Mouse (Mus musculus): ENCODE measurements around the gene Cyb561d2. TPM values are rescaled to one million over a fixed set of nuclear protein-coding genes. Genes with fewer than 3 reads are reported as not detected.

Cyb561d2 gene
- polyA plus RNA-seq (2016; fragmentation: Nextera tagmentation; extraction: Ambion mirVana): 25.1 and 25.9 TPM in 2 replicates

GRCm38 (mm10) chr9:107541474-107542351 lies at the start of gene Cyb561d2, which contains the start of gene Nprl2:
TSS of gene Cyb561d2 (minus strand) at chr9:107542193.
TSS of gene Nprl2 (plus strand) at chr9:107542226.
- Histone ChIP-seq H3K36me3 (peaks cover 57% of the 10 kb centered on the region), H3K27ac (peak within 1 kb of the TSS; percentile 90), H3K27me3 (ENCODE audit: insufficient read depth, poor library complexity, severe bottlenecking) (no peaks in the 10 kb centered on the region), H3K4me3 (peak within 1 kb of the TSS; percentile 73), H3K4me1 (replicated peaks) (peaks cover 55% of the 10 kb centered on the region), H3K9me3 (no peaks in the 10 kb centered on the region)
- under 1% methylated on average over 46 of the region's 46 CpGs for WGBS
- peak; percentile 96 for DNase-seq (ENCODE audit: low spot score)

- no peak overlapping the region for H3K4me3 ChIP-seq
- DNase-seq (ENCODE audit: low spot score): no peak
- H3K4me1 ChIP-seq (replicated peaks): peaks cover 47% of the 10 kb centered on the region
- H3K9me3 ChIP-seq: no peaks in the 10 kb centered on the region
- no peaks in the 10 kb centered on the region for H3K27me3 ChIP-seq (ENCODE audit: insufficient read depth, poor library complexity, severe bottlenecking)
- no peak overlapping the region for H3K27ac ChIP-seq
- H3K36me3 ChIP-seq: peaks cover 58% of the 10 kb centered on the region
- 93% methylated on average over 6 of the region's 6 CpGs for WGBS
Observed at GRCm38 (mm10) chr9:107590773-107591060, 48.7 kb upstream of the Cyb561d2 start.

- Histone ChIP-seq H3K9me3 (no peaks in the 10 kb centered on the region), H3K4me3 (no peak overlapping the region), H3K27ac (no peak overlapping the region), H3K36me3 (peaks cover 58% of the 10 kb centered on the region), H3K4me1 (replicated peaks) (peaks cover 47% of the 10 kb centered on the region), H3K27me3 (ENCODE audit: insufficient read depth, poor library complexity, severe bottlenecking) (no peaks in the 10 kb centered on the region)
- WGBS: 91% methylated on average over 25 of the region's 25 CpGs
- DNase-seq (ENCODE audit: low spot score): no peak
Observed at GRCm38 (mm10) chr9:107590058-107590772, 48.2 kb upstream of the Cyb561d2 start.

GRCm38 (mm10) chr9:107587833-107588639 lies 46.0 kb upstream of the Cyb561d2 start:
- peaks cover 38% of the 10 kb centered on the region for H3K4me1 ChIP-seq (replicated peaks)
- no peaks in the 10 kb centered on the region for H3K27me3 ChIP-seq (ENCODE audit: insufficient read depth, poor library complexity, severe bottlenecking)
- WGBS: 7% methylated on average over 33 of the region's 33 CpGs
- DNase-seq (ENCODE audit: low spot score): no peak
- peak overlapping the region; percentile 68 for H3K4me3 ChIP-seq
- H3K27ac ChIP-seq: peak overlapping the region; percentile 85
- no peaks in the 10 kb centered on the region for H3K9me3 ChIP-seq
- H3K36me3 ChIP-seq: peaks cover 50% of the 10 kb centered on the region

- Histone ChIP-seq H3K27me3 (ENCODE audit: insufficient read depth, poor library complexity, severe bottlenecking) (no peaks in the 10 kb centered on the region), H3K9me3 (no peaks in the 10 kb centered on the region), H3K36me3 (peaks cover 49% of the 10 kb centered on the region), H3K4me3 (peak within 1 kb of the TSS; percentile 68), H3K27ac (peak within 1 kb of the TSS; percentile 85), H3K4me1 (replicated peaks) (peaks cover 42% of the 10 kb centered on the region)
- 15% methylated on average over 46 of the region's 46 CpGs for WGBS
- peak; percentile 96 for DNase-seq (ENCODE audit: low spot score)
Observed at GRCm38 (mm10) chr9:107586974-107587832, 45.2 kb upstream of the Cyb561d2 start, which contains the start of gene Ifrd2. TSS of gene Ifrd2 (plus strand) at chr9:107587642.

GRCm38 (mm10) chr9:107586504-107586903 lies 44.5 kb upstream of the Cyb561d2 start:
- DNase-seq (ENCODE audit: low spot score): no peak
- Histone ChIP-seq H3K27ac (peak overlapping the region; percentile 70), H3K9me3 (no peaks in the 10 kb centered on the region), H3K27me3 (ENCODE audit: insufficient read depth, poor library complexity, severe bottlenecking) (no peaks in the 10 kb centered on the region), H3K36me3 (peaks cover 42% of the 10 kb centered on the region), H3K4me1 (replicated peaks) (peaks cover 44% of the 10 kb centered on the region), H3K4me3 (no peak overlapping the region)
- WGBS: 92% methylated on average over 5 of the region's 5 CpGs

GRCm38 (mm10) chr9:107583174-107583573 lies 41.2 kb upstream of the Cyb561d2 start:
- H3K36me3 ChIP-seq: peaks cover 19% of the 10 kb centered on the region
- peaks cover 65% of the 10 kb centered on the region for H3K4me1 ChIP-seq (replicated peaks)
- no peak overlapping the region; the same call in 1 of the 2 replicates for H3K4me3 ChIP-seq

GRCm38 (mm10) chr9:107582509-107583062 lies 40.6 kb upstream of the Cyb561d2 start:
- Histone ChIP-seq H3K4me3 (no peak overlapping the region), H3K4me1 (replicated peaks) (peaks cover 65% of the 10 kb centered on the region), H3K36me3 (peaks cover 19% of the 10 kb centered on the region), H3K27ac (no peak overlapping the region), H3K9me3 (no peaks in the 10 kb centered on the region), H3K27me3 (ENCODE audit: insufficient read depth, poor library complexity, severe bottlenecking) (no peaks in the 10 kb centered on the region)
- 90% methylated on average over 7 of the region's 7 CpGs for WGBS
- DNase-seq (ENCODE audit: low spot score): no peak

More at GRCm38 (mm10) chr9:107583174-107583573, 41.2 kb upstream of the Cyb561d2 start:
- 91% methylated on average over 14 of the region's 14 CpGs for WGBS
- Histone ChIP-seq H3K27ac (0 out of 2 replicates have a peak overlapping the region, but pooled peaks have one; percentile 3), H3K27me3 (ENCODE audit: insufficient read depth, poor library complexity, severe bottlenecking) (no peaks in the 10 kb centered on the region), H3K9me3 (no peaks in the 10 kb centered on the region)
- DNase-seq (ENCODE audit: low spot score): no peak

GRCm38 (mm10) chr9:107581584-107581983 lies 39.6 kb upstream of the Cyb561d2 start:
- 76% methylated on average over 4 of the region's 4 CpGs for WGBS
- Histone ChIP-seq H3K4me1 (replicated peaks) (peaks cover 67% of the 10 kb centered on the region), H3K27ac (peak overlapping the region; percentile 93), H3K36me3 (peaks cover 19% of the 10 kb centered on the region), H3K27me3 (ENCODE audit: insufficient read depth, poor library complexity, severe bottlenecking) (no peaks in the 10 kb centered on the region), H3K4me3 (peak overlapping the region; percentile 70), H3K9me3 (no peaks in the 10 kb centered on the region)
- no peak for DNase-seq (ENCODE audit: low spot score)

- WGBS: 1% methylated on average over 32 of the region's 32 CpGs
- Histone ChIP-seq H3K36me3 (peaks cover 19% of the 10 kb centered on the region), H3K4me3 (peak within 1 kb of the TSS; percentile 70), H3K27ac (peak within 1 kb of the TSS; percentile 93), H3K27me3 (ENCODE audit: insufficient read depth, poor library complexity, severe bottlenecking) (no peaks in the 10 kb centered on the region), H3K4me1 (replicated peaks) (peaks cover 74% of the 10 kb centered on the region), H3K9me3 (no peaks in the 10 kb centered on the region)
- peak; percentile 84 for DNase-seq (ENCODE audit: low spot score)
Observed at GRCm38 (mm10) chr9:107580501-107581317, 38.7 kb upstream of the Cyb561d2 start, which contains the start of gene Hyal3. TSS of gene Hyal3 (plus strand) at chr9:107580818.

Measured in hindbrain, embryonic 10.5 days (tissue).